Mouse (Mus musculus) testis, adult 2 months (tissue): ENCODE data around the gene Gm20662. TPM values are rescaled to one million over a fixed set of nuclear protein-coding genes. Genes with fewer than 3 reads are reported as not detected.

Experiments used
- H3K27ac ChIP-seq: fragments of 200-500 bp; 2 replicates; pipeline ENCODE4 v1.5.1; 2012; ENCODE audit warnings: low read depth, low read length; ENCODE audit not compliant: control insufficient read depth, insufficient read depth
- H3K27me3 ChIP-seq: fragments of 200-500 bp; 2 replicates; pipeline ENCODE4 v1.6.1; 2012; ENCODE audit warnings: mild to moderate bottlenecking, low read length, moderate library complexity; ENCODE audit not compliant: control insufficient read depth, insufficient read depth
- H3K36me3 ChIP-seq: fragments of 200-500 bp; 2 replicates; pipeline ENCODE4 v1.6.1; 2012; ENCODE audit warnings: mild to moderate bottlenecking, low read length; ENCODE audit not compliant: control insufficient read depth, insufficient read depth
- H3K4me1 ChIP-seq: fragments of 200-500 bp; 2 replicates; pipeline ENCODE4 v1.6.1; 2012; ENCODE audit warnings: low read length; ENCODE audit not compliant: control insufficient read depth, insufficient read depth
- H3K4me3 ChIP-seq: fragments of 200-500 bp; 2 replicates; pipeline ENCODE4 v1.5.1; 2012; ENCODE audit warnings: low read depth, mild to moderate bottlenecking, low read length, moderate library complexity, mixed read lengths; ENCODE audit not compliant: control insufficient read depth
- CTCF ChIP-seq: fragments of 200-500 bp; IDR thresholded peaks from 2 replicates; pipeline ENCODE4 v1.5.1; 2012; ENCODE audit warnings: low read depth, mild to moderate bottlenecking, inconsistent platforms, low read length, moderate library complexity; ENCODE audit not compliant: control insufficient read depth, insufficient read depth, insufficient replicate concordance
- POLR2A ChIP-seq: fragments of 200-500 bp; IDR thresholded peaks from 2 replicates; pipeline ENCODE4 v1.6.1; 2012; ENCODE audit warnings: low read depth, mild to moderate bottlenecking, inconsistent platforms, low read length, moderate library complexity; ENCODE audit not compliant: control insufficient read depth
- polyA plus RNA-seq: library from polyadenylated mRNA; depleted of rRNA; stranded (reverse); fragments of >200 nt; gene quantifications from 2 replicates; pipeline ENCODE4 v1.2.3, GENCODE M21; 2012; rRNA removed

Gm20662 gene
- polyA plus RNA-seq = 282 and 285 TPM in 2 replicates

GRCm38 (mm10) chr9:107996049-107996448 is at the start of gene Gm20662:
Gene Gm20662 (plus strand): TSS chr9:107996349.
- Histone ChIP-seq H3K36me3 (no peaks in the 10 kb centered on the region), H3K4me1 (peaks cover 6% of the 10 kb centered on the region), H3K27me3 (no peaks in the 10 kb centered on the region), H3K27ac (peak within 1 kb of the TSS; percentile 78), H3K4me3 (peak within 1 kb of the TSS; percentile 97)
- TF ChIP-seq POLR2A (no peak), CTCF (no peak)

DNA sequence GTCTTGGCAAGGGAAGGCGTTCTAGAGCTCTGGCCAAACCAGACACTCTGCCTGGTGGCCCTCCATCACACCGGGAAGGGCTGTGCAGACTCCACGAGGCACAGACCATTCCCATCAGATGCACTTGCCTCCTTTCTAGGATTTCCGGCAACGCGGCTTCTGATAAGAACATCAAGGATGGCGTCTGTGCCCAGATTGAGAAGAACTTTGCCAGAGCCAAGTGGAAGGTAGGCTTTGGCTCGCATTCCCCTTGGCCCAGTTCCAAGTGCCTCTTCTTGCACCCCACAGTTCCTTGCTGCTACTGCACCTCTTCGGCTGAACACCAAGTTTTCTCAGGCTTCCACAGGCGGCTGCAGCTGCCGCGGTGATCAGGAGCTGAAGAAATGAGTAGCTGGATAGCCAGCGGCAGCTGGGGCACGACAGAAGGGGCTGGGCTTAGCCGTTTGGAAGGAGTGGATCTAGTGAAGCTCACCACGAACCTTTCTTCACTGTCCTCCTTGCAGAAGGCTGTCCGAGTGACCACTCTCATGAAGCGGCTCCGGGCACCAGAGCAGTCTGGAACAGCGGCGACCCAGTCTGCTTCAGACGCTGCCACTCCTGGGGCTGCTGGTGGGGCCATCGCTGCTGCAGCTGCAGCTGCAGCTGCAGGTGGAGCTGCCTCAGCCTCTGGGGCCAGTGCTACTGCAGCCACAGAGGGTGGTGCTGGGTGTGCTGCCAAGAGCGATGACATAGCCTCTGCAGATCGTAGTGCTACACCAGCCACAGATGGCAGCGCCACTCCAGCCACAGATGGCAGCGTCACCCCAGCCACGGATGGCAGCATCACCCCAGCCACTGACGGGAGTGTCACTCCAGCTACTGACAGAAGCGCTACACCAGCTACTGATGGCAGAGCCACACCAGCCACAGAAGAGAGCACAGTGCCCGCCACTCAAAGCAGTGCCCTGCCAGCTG is 48.6 kb upstream of the Gm20662 start:
- Histone ChIP-seq H3K27me3 (no peaks in the 10 kb centered on the region), H3K27ac (no peak overlapping the region), H3K4me1 (peaks cover 6% of the 10 kb centered on the region), H3K36me3 (no peaks in the 10 kb centered on the region), H3K4me3 (no peak overlapping the region)
- TF ChIP-seq CTCF (no peak), POLR2A (no peak)

- Histone ChIP-seq H3K27me3 (no peaks in the 10 kb centered on the region), H3K27ac (no peak overlapping the region), H3K4me1 (peaks cover 6% of the 10 kb centered on the region), H3K36me3 (no peaks in the 10 kb centered on the region), H3K4me3 (no peak overlapping the region)
- TF ChIP-seq POLR2A (no peak), CTCF (no peak)
These were observed 46.8 kb upstream of the Gm20662 start for GRCm38 (mm10) chr9:107949184-107949921.

DNA sequence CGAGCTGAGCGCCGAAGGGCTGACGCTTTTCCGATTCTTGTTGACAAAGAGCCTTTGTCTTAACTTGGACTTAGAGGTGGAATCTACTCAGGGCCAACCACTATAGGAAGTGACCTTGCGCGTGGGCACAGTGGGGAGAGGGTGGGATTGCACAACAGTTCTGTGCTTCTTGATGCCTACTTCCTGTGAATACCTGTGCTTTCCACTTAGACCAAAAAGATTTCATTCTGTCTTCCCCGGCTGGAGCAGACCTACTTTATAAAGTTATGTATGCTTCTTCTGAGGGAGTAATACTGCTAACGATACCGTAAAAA is 46.3 kb upstream of the Gm20662 start, which contains the start of gene Traip:
Gene Traip, plus strand, starts transcription at position 215 of the 314 bp plus-strand sequence.
- H3K36me3 ChIP-seq = no peaks in the 10 kb centered on the region
- peak within 1 kb of the TSS; percentile 88 for H3K27ac ChIP-seq
- peak within 1 kb of the TSS; percentile 86 for H3K4me3 ChIP-seq
- no peak for TF ChIP-seq CTCF
- TF ChIP-seq POLR2A = no peak
- H3K27me3 ChIP-seq = no peaks in the 10 kb centered on the region
- H3K4me1 ChIP-seq = peaks cover 6% of the 10 kb centered on the region

- Histone ChIP-seq H3K4me1 (peaks cover 6% of the 10 kb centered on the region), H3K4me3 (peak overlapping the region; percentile 86), H3K27me3 (no peaks in the 10 kb centered on the region), H3K36me3 (no peaks in the 10 kb centered on the region), H3K27ac (peak overlapping the region; percentile 88)
- peak; percentile 75 for TF ChIP-seq POLR2A
- no peak; the same call in 1 of the 2 replicates for TF ChIP-seq CTCF
These were observed 45.4 kb upstream of the Gm20662 start for GRCm38 (mm10) chr9:107950460-107951355.

DNA sequence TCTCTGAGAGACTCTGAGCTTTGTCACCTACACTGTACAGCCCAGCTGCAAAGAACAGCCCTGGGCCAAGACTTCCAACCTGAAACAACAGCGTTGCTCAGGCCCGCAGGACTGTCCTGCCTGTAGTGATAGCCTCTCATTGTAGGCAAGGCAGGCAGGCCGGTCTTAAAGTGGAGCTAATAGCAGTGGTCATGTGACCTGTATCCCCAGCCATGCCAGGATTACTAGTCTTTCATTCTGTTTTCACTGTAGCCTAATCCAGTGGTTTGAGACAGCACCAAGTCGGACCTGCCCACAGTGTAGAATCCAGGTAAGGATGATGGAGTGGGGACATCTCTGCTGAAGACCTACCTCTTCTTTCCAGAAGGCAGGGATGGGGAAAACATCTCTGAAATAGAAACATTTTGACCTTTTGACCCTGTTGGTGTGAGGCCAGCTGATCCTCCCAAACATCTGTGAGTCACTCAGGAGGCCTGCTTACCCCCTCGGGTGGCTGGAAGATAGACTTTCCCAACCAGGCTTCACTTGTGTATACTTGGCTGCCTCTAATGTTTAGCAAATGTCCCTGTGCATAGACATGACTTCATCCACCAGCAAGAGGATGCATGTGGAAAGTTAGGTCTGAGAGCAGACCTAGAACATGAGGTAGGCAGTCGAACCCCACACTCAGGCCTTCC is 40.4 kb upstream of the Gm20662 start:
- H3K4me1 ChIP-seq = peaks cover 3% of the 10 kb centered on the region; the same call in 1 of the 2 replicates
- H3K27me3 ChIP-seq = no peaks in the 10 kb centered on the region
- TF ChIP-seq POLR2A = no peak
- no peak for TF ChIP-seq CTCF
- peaks cover 1% of the 10 kb centered on the region for H3K36me3 ChIP-seq
- no peak overlapping the region for H3K4me3 ChIP-seq
- H3K27ac ChIP-seq = no peak overlapping the region
